Mouse (Mus musculus) lung, embryonic 14.5 days (tissue): Measurements from ENCODE around the gene Tfr2. TPM values are rescaled to one million over a fixed set of nuclear protein-coding genes. Genes with fewer than 3 reads are reported as not detected.
"Not testable (repeated sequence)": the region's sequence is repeated elsewhere in the genome, so short reads cannot be mapped to it uniquely, and the experiment has no call there.

Source experiments
- ATAC-seq: fragments of 200-750 bp; cut with Nextera tagmentation; 2 replicates; pipeline ENCODE4 v1.8.0; 2017; ENCODE audit warnings: mild to moderate bottlenecking, moderate TSS enrichment, moderate library complexity; ENCODE audit not compliant: insufficient read depth
- DNase-seq: peaks from one replicate; pipeline ENCODE4 v3.0.0-alpha.2; 2015
- H3K27ac ChIP-seq: fragments of 300-500 bp; sonication (generic); 2 replicates; pipeline ENCODE4 v1.5.1; 2014; ENCODE audit warnings: low read depth, mild to moderate bottlenecking, moderate library complexity
- H3K27me3 ChIP-seq: fragments of 300-500 bp; sonication (generic); 2 replicates; pipeline ENCODE4 v1.6.1; 2014; ENCODE audit warnings: low read length, control low read depth; ENCODE audit not compliant: insufficient read depth
- H3K36me3 ChIP-seq: fragments of 300-500 bp; sonication (generic); 2 replicates; pipeline ENCODE4 v1.6.1; 2014; ENCODE audit warnings: control low read depth; ENCODE audit not compliant: insufficient read depth
- H3K4me1 ChIP-seq: fragments of 300-500 bp; sonication (generic); 2 replicates; pipeline ENCODE4 v1.6.1; 2014; ENCODE audit warnings: antibody characterized with exemption, control low read depth; ENCODE audit not compliant: insufficient read depth
- H3K4me2 ChIP-seq: fragments of 300-500 bp; sonication (generic); 2 replicates; pipeline ENCODE4 v1.6.1; 2014; ENCODE audit warnings: mild to moderate bottlenecking
- H3K4me3 ChIP-seq: fragments of 300-500 bp; sonication (generic); 2 replicates; pipeline ENCODE4 v1.5.1; 2014; ENCODE audit warnings: low read depth, low read length
- H3K9ac ChIP-seq: fragments of 300-500 bp; sonication (generic); 2 replicates; pipeline ENCODE4 v1.6.1; 2014
- H3K9me3 ChIP-seq: fragments of 300-500 bp; sonication (generic); 2 replicates; pipeline ENCODE4 v1.6.1; 2016; ENCODE audit warnings: low read depth, low read length, control low read depth
- CTCF ChIP-seq: IDR thresholded peaks from 2 replicates; pipeline ENCODE4 v1.5.1; 2016; ENCODE audit warnings: antibody characterized with exemption, low read depth
- WGBS: fragments of 180-500 bp; shearing (Covaris S2); extraction: QIAGEN DNeasy Blood & Tissue Kit; methylation state at CpG from one replicate; pipeline ENCODE4 v1.1.7; 2014; 5-methylcytosine and 5-hydroxymethylcytosine counted together
- polyA plus RNA-seq: library from polyadenylated mRNA; unstranded; fragments of >200 nt; fragmentation: Nextera tagmentation; extraction: Ambion mirVana; gene quantifications from 2 replicates; pipeline ENCODE4 v1.2.1, GENCODE M21; 2014

Gene Tfr2
- polyA plus RNA-seq, 1 experiment from 2014 or later, result 0.47 TPM

GRCm38 (mm10) chr5:137614921-137615320 lies 45.3 kb downstream of the Tfr2 start:
- not testable (repeated sequence) for H3K27ac ChIP-seq, H3K9ac ChIP-seq, H3K9me3 ChIP-seq, H3K4me3 ChIP-seq, H3K27me3 ChIP-seq, DNase-seq, ATAC-seq, H3K36me3 ChIP-seq, H3K4me2 ChIP-seq
- TF ChIP-seq CTCF, result 0 out of 2 replicates have a peak, but pooled peaks have one; percentile 14
- 56% methylated on average over 2 of the region's 2 CpGs for WGBS
- H3K4me1 ChIP-seq, result peaks cover 22% of the 10 kb centered on the region; the same call in 1 of the 2 replicates

DNA sequence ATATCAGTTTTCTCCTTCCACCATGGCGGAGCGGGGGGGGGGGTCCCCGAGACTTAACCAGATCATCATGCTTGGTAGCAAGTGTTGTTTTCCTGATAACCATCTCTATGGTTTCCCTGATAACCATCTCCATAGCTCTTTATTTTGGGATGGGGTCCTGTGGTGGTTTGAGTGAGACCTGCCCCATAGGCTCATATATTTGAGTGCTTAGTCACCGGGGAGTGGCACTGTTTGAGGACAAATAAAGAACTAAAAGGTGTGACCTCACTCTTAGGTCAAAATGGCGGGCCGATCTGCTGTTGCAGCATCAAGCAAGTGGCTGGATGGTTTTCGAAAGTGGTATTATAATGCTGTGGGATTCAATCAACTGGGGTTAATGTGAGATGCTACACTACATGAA lies 45.7 kb downstream of the Tfr2 start:
- Histone ChIP-seq H3K4me1 (peaks cover 18% of the 10 kb centered on the region; the same call in 1 of the 2 replicates), H3K9me3 (no peaks in the 10 kb centered on the region), H3K36me3 (no peaks in the 10 kb centered on the region), H3K4me2 (no peak overlapping the region), H3K27ac (no peak overlapping the region), H3K27me3 (no peaks in the 10 kb centered on the region), H3K4me3 (no peak overlapping the region), H3K9ac (no peak overlapping the region)
- no peak for TF ChIP-seq CTCF
- ATAC-seq (no peak), DNase-seq (no peak)
- 73% methylated on average over 7 of the region's 7 CpGs for WGBS

- Histone ChIP-seq H3K27ac (no peak overlapping the region), H3K27me3 (no peaks in the 10 kb centered on the region), H3K36me3 (no peaks in the 10 kb centered on the region), H3K9me3 (no peaks in the 10 kb centered on the region), H3K4me1 (no peaks in the 10 kb centered on the region), H3K4me3 (no peak overlapping the region), H3K4me2 (no peak overlapping the region), H3K9ac (no peak overlapping the region)
- no peak for ATAC-seq
- no peak for DNase-seq
- WGBS, result 77% methylated on average over 11 of the region's 11 CpGs
- no peak for TF ChIP-seq CTCF
These were observed 54.4 kb downstream of the Tfr2 start for GRCm38 (mm10) chr5:137623937-137624530.

- DNase-seq (peak; percentile 53), ATAC-seq (no peak)
- TF ChIP-seq CTCF, result no peak
- peak overlapping the region; percentile 61 for H3K9ac ChIP-seq
- H3K27ac ChIP-seq, result peak overlapping the region; percentile 90
- no peaks in the 10 kb centered on the region for H3K27me3 ChIP-seq
- H3K4me1 ChIP-seq, result peaks cover 20% of the 10 kb centered on the region
- H3K9me3 ChIP-seq, result no peaks in the 10 kb centered on the region
- peak overlapping the region; percentile 94 for H3K4me3 ChIP-seq
- under 1% methylated on average over 9 of the region's 9 CpGs for WGBS
- H3K4me2 ChIP-seq, result peak overlapping the region; percentile 90
- H3K36me3 ChIP-seq, result peaks cover 6% of the 10 kb centered on the region; the same call in 1 of the 2 replicates
These were observed 58.4 kb downstream of the Tfr2 start for GRCm38 (mm10) chr5:137627991-137628390.

DNA sequence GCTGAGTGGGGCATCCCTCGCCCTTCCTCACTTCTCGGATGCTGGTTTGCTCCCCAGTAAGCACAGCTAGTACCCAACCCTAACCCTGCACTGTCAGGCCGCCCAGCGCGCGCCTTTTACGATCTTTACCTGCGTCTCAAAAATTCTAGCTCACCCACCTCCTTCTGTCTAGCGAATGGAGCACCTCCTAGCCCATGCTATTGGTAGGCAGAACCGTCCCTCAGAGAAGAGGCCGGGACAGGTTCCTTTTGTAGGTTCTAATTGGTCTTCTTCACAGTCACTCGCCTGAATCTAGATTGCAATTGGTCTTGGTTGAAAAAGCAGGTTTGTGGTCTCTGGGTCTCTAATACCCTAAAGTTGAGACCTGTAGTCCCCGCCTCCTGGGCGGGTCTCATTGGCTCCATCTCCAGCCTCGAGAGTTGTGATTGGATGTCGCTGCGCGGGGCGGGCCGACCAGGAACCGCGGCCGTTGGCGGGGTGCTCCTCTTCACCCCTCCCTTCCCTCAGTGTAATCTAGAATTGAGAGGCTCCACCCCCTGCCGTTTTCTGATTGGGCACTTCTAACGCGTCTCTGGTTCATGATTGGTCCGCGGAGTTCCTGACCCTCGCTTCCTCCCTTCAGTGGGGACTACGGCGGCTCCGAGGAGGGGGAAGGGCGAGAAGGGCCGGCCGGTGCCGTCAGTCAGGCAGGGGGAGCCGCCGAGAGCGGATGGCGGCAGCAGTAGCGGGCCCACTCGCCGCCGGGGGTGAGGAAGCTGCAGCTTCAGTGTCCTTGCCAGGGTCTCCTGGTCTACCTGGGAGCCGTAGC lies 59.1 kb downstream of the Tfr2 start, which contains the start of the genes Fbxo24, Lrch4 and Gm20605:
TSS of gene Fbxo24 (minus strand) at position 505 of the 808 bp plus-strand sequence.
TSS of gene Lrch4 (plus strand) at position 624 of the 808 bp plus-strand sequence.
TSS of gene Gm20605 (plus strand) at position 678 of the 808 bp plus-strand sequence.
- ATAC-seq (peak; percentile 97), DNase-seq (peak; percentile 100)
- under 1% methylated on average over 46 of the region's 46 CpGs for WGBS
- H3K4me2 ChIP-seq, result peak within 1 kb of the TSS; percentile 90
- H3K9me3 ChIP-seq, result no peaks in the 10 kb centered on the region
- 0 out of 2 replicates have a peak, but pooled peaks have one; percentile 2 for TF ChIP-seq CTCF
- peak within 1 kb of the TSS; percentile 75 for H3K9ac ChIP-seq
- no peaks in the 10 kb centered on the region for H3K27me3 ChIP-seq
- peak within 1 kb of the TSS; percentile 97 for H3K27ac ChIP-seq
- H3K4me1 ChIP-seq, result peaks cover 20% of the 10 kb centered on the region
- H3K36me3 ChIP-seq, result peaks cover 10% of the 10 kb centered on the region
- peak within 1 kb of the TSS; percentile 94 for H3K4me3 ChIP-seq

DNA sequence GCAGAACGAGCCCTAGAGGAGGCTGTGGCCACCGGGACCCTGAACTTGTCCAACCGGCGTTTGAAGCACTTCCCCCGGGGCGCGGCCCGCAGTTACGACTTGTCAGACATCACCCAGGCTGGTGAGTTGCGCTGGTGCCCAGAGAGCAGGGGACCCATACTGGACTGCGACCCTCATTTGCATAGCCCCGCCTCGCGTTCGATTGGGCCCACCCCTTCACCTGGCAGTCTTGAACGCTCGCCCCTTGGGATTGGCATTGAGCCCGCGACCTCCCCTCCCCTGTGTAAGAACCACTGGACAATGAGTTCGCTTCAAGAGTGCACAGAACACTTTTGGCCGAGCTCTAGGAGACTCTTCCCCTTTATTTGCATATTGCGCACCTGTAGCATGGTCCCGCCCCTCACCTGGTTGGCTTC lies 59.7 kb downstream of the Tfr2 start:
- H3K4me1 ChIP-seq, result peaks cover 20% of the 10 kb centered on the region
- H3K27me3 ChIP-seq, result no peaks in the 10 kb centered on the region
- DNase-seq, result peak; percentile 78
- peaks cover 16% of the 10 kb centered on the region for H3K36me3 ChIP-seq
- H3K9ac ChIP-seq, result peak overlapping the region; percentile 75
- WGBS, result under 1% methylated on average over 23 of the region's 23 CpGs
- peak overlapping the region; percentile 94 for H3K4me3 ChIP-seq
- H3K27ac ChIP-seq, result peak overlapping the region; percentile 97
- H3K4me2 ChIP-seq, result peak overlapping the region; percentile 90
- H3K9me3 ChIP-seq, result no peaks in the 10 kb centered on the region
- no peak for TF ChIP-seq CTCF
- peak; percentile 45 for ATAC-seq
